Mouse (Mus musculus) small intestine, adult 2 months (tissue): ENCODE data around the gene Hspa12a. TPM values are rescaled to one million over a fixed set of nuclear protein-coding genes. Genes with fewer than 3 reads are reported as not detected.

Source experiments
- H3K27ac ChIP-seq: fragments of 200-500 bp; 2 replicates; pipeline ENCODE4 v1.5.1; 2012; ENCODE audit warnings: low read depth, low read length, control low read depth, inconsistent platforms; ENCODE audit not compliant: insufficient read depth
- H3K27me3 ChIP-seq: fragments of 200-500 bp; 2 replicates; pipeline ENCODE4 v1.6.1; 2012; ENCODE audit warnings: mild to moderate bottlenecking, moderate library complexity, low read length, inconsistent platforms; ENCODE audit not compliant: control insufficient read depth, insufficient read depth
- H3K36me3 ChIP-seq: fragments of 200-500 bp; 2 replicates; pipeline ENCODE4 v1.6.1; 2012; ENCODE audit warnings: mild to moderate bottlenecking, low read length, control low read depth, inconsistent platforms; ENCODE audit not compliant: control insufficient read depth, insufficient read depth
- H3K4me1 ChIP-seq: fragments of 200-500 bp; 2 replicates; pipeline ENCODE4 v1.6.1; 2012; ENCODE audit warnings: low read length, inconsistent platforms, mixed read lengths; ENCODE audit not compliant: control insufficient read depth, insufficient read depth, insufficient read length
- H3K4me3 ChIP-seq: fragments of 200-500 bp; 2 replicates; pipeline ENCODE4 v1.5.1; 2012; ENCODE audit warnings: low read depth, mild to moderate bottlenecking, control low read depth, inconsistent platforms, low read length, moderate library complexity
- CTCF ChIP-seq: fragments of 200-500 bp; IDR thresholded peaks from 2 replicates; pipeline ENCODE4 v1.5.1; 2012; ENCODE audit warnings: low read depth, mild to moderate bottlenecking, control low read depth, inconsistent platforms, low read length, moderate library complexity, mixed read lengths; ENCODE audit not compliant: insufficient replicate concordance, insufficient read length; ENCODE audit errors: extremely low read depth
- POLR2A ChIP-seq: fragments of 200-500 bp; IDR thresholded peaks from 2 replicates; pipeline ENCODE4 v1.6.1; 2012; ENCODE audit warnings: low read depth, mild to moderate bottlenecking, control low read depth, inconsistent platforms, low read length, moderate library complexity
- WGBS: fragments of 180-500 bp; shearing (Covaris S2); methylation state at CpG from one replicate; pipeline ENCODE4 v1.1.7; 2018; 5-methylcytosine and 5-hydroxymethylcytosine counted together
- polyA plus RNA-seq: library from polyadenylated mRNA; depleted of rRNA; stranded (reverse); fragments of >200 nt; gene quantifications from 2 replicates; pipeline ENCODE4 v1.2.3, GENCODE M21; 2012

Gene Hspa12a
- polyA plus RNA-seq, 1 experiment: 16.7 TPM

DNA sequence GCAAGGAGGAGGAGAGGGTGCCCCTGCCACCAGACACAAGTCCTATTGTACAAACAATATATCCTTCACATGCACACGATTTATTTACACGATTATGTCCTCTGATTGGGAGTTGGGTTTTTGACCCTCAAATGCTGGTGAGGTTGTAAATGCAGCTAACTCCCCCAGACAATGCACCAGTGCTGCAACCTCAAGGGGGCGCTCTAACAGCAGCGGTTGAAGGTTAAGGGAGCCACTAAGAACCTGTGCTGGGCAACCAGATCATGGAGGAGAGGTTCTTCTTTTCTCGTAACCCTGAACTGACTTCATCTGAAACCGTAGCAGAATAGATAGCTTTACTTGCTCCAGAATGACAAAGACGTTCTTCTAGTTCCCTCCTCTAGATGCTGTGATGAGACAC is 57.0 kb downstream of the Hspa12a start:
- H3K27ac ChIP-seq: no peak overlapping the region
- 61% methylated on average over 7 of the region's 7 CpGs for WGBS
- TF ChIP-seq CTCF (peak; percentile 35; the same call in 1 of the 2 replicates), POLR2A (no peak)

DNA sequence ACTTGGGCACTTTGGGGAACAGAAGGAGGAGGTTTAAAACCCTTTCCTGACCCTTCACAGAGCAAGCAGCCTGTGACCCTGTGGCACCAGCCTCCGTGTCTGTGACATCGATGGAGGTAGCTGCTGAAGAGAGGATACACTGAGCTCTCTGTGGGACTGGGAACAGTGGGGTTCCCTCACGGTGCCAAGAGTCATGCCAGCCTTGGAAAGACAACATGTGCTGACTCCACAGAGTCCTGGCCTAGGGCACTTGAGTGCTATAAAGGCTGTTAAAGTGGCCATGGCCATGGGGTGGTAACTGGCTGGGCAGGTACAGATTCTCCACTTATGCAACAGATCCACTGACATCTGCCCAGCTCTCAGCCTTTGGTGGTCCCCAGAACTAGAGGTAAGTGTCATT is 60.0 kb downstream of the Hspa12a start:
- no peaks in the 10 kb centered on the region for H3K27me3 ChIP-seq
- WGBS: 83% methylated on average over 3 of the region's 3 CpGs
- H3K36me3 ChIP-seq: no peaks in the 10 kb centered on the region
- H3K4me1 ChIP-seq: peaks cover 15% of the 10 kb centered on the region
- no peak overlapping the region for H3K4me3 ChIP-seq
- H3K27ac ChIP-seq: no peak overlapping the region
- TF ChIP-seq CTCF (no peak), POLR2A (no peak)

More for the DNA sequence above, 57.0 kb downstream of the Hspa12a start:
- Histone ChIP-seq H3K4me3 (no peak overlapping the region), H3K27me3 (no peaks in the 10 kb centered on the region), H3K4me1 (no peaks in the 10 kb centered on the region), H3K36me3 (no peaks in the 10 kb centered on the region)

DNA sequence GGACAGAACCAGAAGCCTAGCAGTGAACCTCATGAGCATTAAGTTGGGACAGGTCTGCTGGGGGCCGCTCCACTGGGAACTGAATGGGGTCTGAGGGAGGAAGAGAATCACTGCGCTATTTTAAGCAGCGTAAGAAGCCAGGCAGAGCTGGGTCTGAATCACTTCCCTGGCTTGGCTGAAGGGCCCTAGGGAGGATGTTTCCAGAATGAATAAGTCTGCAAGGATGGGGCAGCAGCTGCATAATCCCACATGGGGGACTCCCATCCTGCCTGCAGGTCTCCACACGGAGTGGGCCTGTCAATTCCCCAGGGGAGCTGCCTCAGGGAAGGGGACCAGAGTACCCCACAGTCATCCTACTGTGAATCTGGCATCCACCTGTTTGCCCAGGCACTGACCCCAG is 61.1 kb downstream of the Hspa12a start:
- 70% methylated on average over 4 of the region's 4 CpGs for WGBS
- Histone ChIP-seq H3K4me3 (no peak overlapping the region), H3K27ac (no peak overlapping the region), H3K36me3 (no peaks in the 10 kb centered on the region), H3K4me1 (peaks cover 18% of the 10 kb centered on the region), H3K27me3 (no peaks in the 10 kb centered on the region)
- no peak for TF ChIP-seq POLR2A
- TF ChIP-seq CTCF: no peak

DNA sequence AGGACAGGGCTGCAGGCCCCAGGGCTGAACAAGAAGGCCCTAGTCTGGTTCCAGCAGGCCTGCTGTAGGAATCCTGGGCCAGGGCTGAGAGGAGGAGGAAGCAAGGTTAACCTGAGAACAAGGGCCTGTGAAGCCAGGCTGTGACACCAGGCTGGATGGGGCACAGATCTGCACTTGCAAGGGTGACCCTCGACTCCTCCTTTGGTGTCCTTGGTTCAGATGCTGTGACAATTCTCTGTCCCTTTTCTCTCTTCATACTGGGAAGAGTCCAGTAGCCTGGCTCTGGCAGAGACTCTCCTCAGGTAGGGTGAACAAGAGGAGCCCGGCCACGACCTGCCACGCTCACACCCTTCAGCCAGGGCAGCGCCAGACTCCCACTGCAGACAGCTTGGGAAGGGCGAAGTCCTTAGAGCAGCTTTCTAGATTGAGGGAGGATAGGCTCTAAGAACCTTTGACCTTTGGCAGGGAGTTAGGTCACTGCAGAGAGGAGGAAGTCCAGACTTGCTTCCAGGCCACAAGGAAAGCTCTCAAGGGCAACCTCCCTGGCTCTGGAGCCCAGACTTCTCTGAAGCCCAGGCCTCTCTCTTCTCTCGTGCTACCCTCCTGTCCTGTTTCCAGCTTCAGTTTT is 64.0 kb downstream of the Hspa12a start:
- 36% methylated on average over 7 of the region's 7 CpGs for WGBS
- Histone ChIP-seq H3K4me3 (no peak overlapping the region), H3K4me1 (peaks cover 18% of the 10 kb centered on the region), H3K27ac (peak overlapping the region; percentile 82), H3K36me3 (no peaks in the 10 kb centered on the region), H3K27me3 (no peaks in the 10 kb centered on the region)
- TF ChIP-seq CTCF (no peak), POLR2A (no peak)

DNA sequence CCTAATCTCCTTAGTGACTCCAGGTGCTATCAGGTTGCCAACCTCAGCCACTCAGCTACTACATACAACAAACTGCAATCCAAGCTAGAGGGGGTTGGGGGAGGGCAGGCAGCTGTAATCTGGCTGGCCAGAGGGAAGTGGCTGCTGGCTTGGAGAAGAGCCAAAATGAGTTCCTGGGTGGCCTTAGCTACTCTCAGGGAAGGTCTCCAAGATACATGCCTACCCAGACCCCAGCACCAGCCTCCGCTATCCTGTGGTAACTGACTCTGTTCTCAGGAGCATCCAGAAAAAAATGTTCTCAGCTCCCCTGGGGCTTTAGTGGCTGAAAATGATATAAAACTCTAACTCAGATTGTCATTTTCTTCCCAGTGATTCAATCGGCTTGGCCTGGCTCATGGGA is 64.9 kb downstream of the Hspa12a start:
- Histone ChIP-seq H3K4me1 (peaks cover 18% of the 10 kb centered on the region), H3K27me3 (no peaks in the 10 kb centered on the region), H3K36me3 (no peaks in the 10 kb centered on the region), H3K4me3 (no peak overlapping the region), H3K27ac (no peak overlapping the region)
- TF ChIP-seq CTCF (no peak), POLR2A (no peak)
- 85% methylated on average over 2 of the region's 2 CpGs for WGBS

DNA sequence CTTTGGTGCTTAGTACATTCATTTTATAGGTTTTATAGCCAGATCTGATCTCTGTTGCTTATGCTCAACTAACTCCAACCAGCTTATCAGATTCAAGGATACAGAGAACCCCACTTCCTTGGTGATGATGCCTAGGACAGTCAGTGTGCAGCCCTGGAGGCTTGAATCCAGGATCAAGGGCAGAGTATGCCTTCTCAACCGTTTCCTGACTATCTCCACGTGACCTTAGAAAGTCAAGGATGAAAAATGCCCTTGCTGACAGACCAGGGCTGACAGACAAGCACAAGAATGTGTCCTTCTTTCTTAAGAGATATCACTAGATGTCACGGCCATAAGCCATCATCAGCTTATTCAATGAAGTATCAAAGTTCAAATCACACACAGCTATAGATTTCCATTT is 69.9 kb downstream of the Hspa12a start:
- no peaks in the 10 kb centered on the region for H3K27me3 ChIP-seq
- no peak overlapping the region for H3K4me3 ChIP-seq
- TF ChIP-seq POLR2A (no peak), CTCF (no peak)
- 43% methylated on average over 3 of the region's 3 CpGs for WGBS
- no peak overlapping the region for H3K27ac ChIP-seq
- H3K4me1 ChIP-seq: peaks cover 3% of the 10 kb centered on the region; the same call in 1 of the 2 replicates
- no peaks in the 10 kb centered on the region for H3K36me3 ChIP-seq

DNA sequence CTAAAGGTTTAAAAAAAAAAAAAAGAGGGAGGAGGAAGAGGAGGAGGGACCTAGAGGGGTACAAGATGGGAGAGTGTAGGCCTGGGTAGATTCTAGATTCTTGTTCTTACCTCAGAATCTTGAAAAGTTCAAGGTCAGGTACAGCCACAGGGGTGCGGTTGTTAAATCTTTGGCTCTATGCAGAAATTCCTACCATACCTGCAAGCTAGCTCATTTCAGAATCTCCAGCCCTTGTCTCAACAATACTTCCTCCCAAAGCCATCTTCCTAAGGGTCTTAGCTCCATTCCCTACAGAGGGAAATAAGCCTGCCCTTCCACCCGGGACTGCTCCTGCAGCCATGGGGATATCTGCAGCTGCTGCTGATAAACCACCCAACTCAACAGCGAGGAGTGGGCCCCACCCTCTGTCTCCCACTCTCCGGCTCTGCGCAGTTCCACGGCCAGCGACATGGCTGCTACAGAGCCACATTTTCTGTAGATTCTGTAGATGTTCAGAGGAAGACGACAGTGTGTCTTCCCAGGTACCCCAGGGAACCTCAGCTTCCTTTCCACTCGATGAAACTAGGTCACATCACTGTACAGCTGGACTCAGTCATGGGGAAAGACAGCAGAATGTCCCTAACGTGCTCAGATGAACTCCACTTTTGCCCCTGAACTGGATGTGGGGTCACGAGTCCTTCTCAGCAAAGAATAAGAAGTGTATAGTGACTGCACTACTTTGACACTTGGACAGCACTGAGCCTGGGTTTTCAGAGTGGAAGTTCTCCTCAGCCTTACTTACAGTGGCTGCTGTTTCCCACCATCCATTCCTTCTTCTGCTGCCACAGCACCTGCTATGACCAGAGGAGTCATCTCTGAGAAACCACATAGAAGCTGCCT is 70.8 kb downstream of the Hspa12a start:
- H3K4me3 ChIP-seq: no peak overlapping the region
- H3K4me1 ChIP-seq: no peaks in the 10 kb centered on the region
- TF ChIP-seq CTCF (no peak), POLR2A (no peak)
- 59% methylated on average over 11 of the region's 11 CpGs for WGBS
- H3K27me3 ChIP-seq: no peaks in the 10 kb centered on the region
- no peak overlapping the region for H3K27ac ChIP-seq
- no peaks in the 10 kb centered on the region for H3K36me3 ChIP-seq
